Mouse (Mus musculus): ENCODE data around the gene Rfwd3.
"Not testable (repeated sequence)": the region's sequence is repeated elsewhere in the genome, so short reads cannot be mapped to it uniquely, and the experiment has no call there.

The Rfwd3 gene

DNA sequence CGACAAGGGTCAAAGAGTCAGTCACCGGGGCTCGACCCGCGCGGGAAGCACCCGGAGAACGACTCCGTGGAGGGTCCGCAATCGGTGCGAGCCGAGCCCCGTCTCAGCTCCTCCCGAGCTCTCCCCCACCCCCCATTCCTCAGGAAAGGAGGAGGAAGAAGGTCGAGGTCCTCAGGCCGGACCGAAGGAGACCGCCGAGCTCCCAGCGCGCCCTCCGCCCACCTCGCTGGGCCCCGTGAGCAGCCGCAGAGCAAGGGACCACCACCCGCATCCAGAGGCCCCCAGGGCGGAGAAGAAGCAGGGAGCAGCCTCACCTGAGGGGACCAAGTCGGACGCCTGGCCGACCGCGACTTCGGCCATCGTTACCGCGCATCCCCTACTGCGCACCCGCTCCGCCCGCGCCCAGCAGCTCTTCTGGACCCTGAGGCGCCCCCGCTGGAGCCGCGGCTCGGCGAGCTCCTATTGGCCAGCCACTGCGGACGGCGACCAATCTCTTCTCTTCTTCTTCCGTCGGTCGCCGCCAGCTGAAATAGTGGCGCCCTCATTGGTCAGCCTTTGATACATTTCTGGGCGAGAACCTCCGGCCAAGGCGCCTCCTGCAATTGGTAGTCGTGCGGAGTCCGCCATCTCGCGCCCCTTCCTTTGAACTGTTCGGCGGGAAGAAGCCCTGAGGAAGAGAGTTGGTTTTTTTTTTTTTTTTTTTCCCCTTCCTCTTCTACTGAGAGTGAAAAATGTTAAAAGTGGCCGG lies at the start of gene Rfwd3:
TSS of gene Rfwd3 (minus strand) at position 402 of the 748 bp plus-strand sequence.
- peak; percentile 98 for DNase-seq (ENCODE audit: low read depth, low spot score)

GRCm38 (mm10) chr8:111343225-111343624 lies 43.2 kb upstream of the Rfwd3 start:
- peak; percentile 62 for DNase-seq (ENCODE audit: low read depth, low spot score)

GRCm38 (mm10) chr8:111340186-111340585 lies 40.2 kb upstream of the Rfwd3 start:
- DNase-seq (ENCODE audit: low read depth, low spot score) = no peak

- DNase-seq (ENCODE audit: low read depth, low spot score) = no peak
Observed at GRCm38 (mm10) chr8:111338370-111339208, 38.6 kb upstream of the Rfwd3 start.

DNA sequence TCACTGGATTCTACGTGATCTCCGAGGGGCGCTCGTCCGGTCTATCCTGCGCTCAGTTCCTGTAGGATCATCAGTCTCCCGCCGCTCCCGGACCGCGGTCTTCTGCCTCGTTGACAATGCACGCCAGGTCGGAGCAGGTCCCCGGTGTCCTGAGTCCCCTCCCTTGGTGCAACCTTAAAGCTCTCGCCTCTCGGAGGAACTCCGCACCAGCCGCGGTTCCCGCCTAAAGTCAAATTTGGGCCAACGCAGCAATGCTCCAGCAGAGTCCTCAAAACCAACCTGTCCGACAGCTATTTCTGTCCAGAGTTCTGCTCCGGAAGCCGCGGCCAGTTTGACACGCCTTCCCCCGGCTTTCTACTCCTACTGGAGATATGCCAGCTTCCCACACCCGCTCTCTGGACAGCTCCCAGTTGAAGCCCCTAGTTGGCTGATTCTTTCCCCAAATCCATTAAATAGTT lies 37.9 kb upstream of the Rfwd3 start, which contains the start of gene Mlkl:
TSS of gene Mlkl (minus strand) at position 288 of the 458 bp plus-strand sequence.
- DNase-seq (ENCODE audit: low read depth, low spot score) = no peak

DNA sequence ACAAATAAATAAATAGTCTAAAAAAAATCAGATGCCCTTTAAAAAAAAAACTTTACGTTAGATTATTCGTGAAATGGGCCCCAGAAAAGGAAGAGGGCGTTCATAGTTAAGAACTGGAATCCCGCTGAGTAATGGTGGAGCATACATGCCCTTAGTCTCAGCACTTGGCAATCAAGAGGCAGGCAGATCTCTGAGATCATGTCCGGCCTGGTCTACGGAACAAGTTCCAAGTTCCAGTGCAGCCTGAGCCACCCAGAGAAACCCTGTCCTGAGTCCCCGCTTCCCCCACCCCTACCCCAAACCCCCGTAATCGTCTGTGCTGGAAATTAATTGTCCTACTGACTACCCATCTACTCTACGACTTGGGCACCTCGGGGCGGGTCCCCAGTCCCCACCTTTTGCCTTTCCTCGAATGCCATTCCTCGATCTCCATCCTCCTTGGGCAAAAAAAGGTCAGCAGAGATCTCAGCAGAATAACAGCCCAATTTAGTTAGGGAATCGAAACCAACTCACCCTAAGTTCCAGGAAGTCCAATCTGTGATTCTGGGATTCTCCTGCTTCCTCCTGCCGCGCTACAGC lies 37.4 kb upstream of the Rfwd3 start:
- DNase-seq (ENCODE audit: low read depth, low spot score) = no peak

DNA sequence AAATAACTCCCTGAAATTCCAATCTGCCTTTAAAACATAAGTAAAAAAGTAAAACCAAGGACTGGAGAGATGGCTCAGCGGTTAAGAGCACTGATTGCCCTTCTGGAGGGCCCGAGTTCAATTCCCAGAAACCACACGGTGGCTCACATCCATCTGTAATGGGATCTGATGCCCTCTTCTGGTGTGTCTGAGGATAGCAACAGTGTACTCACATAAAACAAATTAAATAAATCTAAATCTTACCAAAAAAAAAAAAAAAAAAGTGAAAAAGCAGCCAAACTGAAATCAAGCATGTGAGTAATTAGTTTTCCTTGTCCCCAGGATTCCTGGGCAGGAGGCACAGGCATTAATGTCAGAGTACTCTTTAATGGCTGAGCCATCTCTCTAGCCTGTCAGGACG lies 36.7 kb upstream of the Rfwd3 start:
- DNase-seq (ENCODE audit: low read depth, low spot score) = no peak

- no peak for DNase-seq (ENCODE audit: low read depth, low spot score)
Observed at GRCm38 (mm10) chr8:111325222-111325790, 25.3 kb upstream of the Rfwd3 start.

DNA sequence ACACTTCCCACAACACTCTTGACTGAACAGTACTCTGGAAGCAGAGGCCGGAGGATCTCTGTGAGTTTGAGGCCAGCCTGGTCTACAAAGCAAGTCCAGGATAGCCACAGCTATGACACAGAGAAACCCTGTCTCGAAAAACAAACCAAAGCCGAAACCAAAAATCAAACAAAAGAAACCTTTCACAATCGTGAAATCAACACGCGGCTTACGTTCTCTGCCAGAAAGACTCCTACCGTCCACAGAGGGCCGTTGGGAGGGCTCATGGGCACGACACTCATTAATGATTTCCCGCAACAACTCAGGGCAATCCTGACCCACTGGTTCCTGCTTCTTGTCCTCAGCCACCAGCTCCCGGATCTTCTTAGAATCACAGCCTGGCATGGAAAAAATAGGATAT lies 14.7 kb upstream of the Rfwd3 start:
- DNase-seq (ENCODE audit: low read depth, low spot score) = no peak

- DNase-seq (ENCODE audit: low read depth, low spot score) = not testable (repeated sequence)
Observed at GRCm38 (mm10) chr8:111313961-111314360, 13.9 kb upstream of the Rfwd3 start.

DNA sequence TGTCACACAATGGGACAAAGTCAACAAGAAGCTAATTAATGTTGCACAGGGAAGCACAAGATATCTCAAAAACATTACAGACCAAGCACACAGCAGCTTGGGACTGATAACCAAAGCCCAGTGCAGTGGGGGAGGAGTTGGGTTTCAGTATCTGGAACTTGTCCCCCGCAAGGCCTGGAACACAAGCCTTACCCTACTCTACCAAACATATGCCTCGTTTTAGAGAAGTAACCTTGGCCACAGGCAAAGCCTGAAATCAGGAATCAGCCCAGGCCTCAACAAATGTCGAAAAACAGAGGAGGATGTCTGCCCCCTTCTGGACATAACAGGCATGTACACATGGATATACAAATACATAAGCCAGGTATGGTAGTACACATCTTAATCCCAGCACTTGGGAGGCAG lies 12.7 kb upstream of the Rfwd3 start:
- no peak for DNase-seq (ENCODE audit: low read depth, low spot score)

- DNase-seq (ENCODE audit: low read depth, low spot score) = not testable (repeated sequence)
Observed at GRCm38 (mm10) chr8:111310006-111310405, 10.0 kb upstream of the Rfwd3 start.

GRCm38 (mm10) chr8:111305031-111305730 lies 5.2 kb upstream of the Rfwd3 start:
- DNase-seq (ENCODE audit: low read depth, low spot score) = no peak

DNA sequence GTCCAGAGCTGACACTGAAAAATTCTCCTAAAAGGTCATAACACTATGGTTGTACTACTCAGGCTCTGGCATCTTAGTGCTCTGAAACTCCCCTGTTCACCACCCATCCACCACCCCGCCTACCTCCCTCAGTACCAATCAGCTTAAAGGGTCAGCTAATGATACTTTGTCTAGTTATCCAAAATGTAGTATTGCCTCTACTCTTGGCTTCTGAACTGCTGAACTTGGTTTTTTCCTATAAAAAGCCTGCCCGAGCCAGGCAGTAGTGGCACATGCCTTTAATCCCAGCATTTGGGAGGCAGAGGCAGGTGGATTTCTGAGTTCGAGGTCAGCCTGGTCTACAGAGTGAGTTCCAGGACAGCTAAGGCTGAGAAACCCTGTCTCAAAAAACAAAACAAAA lies 4.3 kb upstream of the Rfwd3 start:
- no peak for DNase-seq (ENCODE audit: low read depth, low spot score)

DNA sequence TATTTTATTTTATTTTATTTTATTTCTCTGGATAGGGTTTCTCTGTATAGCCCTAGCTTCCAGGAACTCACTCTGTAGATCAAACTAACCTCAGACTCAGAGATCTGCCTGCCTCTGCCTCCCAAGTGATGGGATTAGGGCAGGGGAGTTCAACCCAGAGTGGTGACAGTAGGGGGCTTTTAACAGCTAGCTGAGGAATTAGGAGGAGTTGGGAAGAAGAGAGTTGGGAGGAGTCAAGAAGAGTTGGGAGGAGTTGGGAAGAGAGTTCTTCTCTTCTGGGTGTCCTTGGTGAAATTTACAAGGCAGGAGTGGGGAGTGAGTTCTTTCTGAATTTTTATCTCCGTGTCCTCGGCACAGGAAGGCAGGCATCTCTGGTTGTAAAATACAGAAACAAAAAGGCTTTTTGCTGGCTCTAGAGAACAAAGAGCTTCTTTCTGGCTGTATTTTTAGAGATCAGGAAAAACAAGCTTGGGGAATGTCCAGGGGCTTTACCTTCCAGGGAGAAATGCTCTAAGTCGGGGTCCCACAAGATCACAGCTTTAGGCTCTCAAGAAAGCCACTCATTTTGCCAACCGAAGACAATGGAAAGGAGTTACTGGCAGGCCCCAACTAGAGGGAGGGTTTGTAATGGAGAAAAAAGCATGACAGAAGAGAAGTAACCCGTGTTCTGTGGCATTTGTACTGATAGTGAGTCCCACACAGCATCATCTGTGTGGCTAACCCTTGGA lies 3.2 kb upstream of the Rfwd3 start:
- not testable (repeated sequence) for DNase-seq (ENCODE audit: low read depth, low spot score)

DNA sequence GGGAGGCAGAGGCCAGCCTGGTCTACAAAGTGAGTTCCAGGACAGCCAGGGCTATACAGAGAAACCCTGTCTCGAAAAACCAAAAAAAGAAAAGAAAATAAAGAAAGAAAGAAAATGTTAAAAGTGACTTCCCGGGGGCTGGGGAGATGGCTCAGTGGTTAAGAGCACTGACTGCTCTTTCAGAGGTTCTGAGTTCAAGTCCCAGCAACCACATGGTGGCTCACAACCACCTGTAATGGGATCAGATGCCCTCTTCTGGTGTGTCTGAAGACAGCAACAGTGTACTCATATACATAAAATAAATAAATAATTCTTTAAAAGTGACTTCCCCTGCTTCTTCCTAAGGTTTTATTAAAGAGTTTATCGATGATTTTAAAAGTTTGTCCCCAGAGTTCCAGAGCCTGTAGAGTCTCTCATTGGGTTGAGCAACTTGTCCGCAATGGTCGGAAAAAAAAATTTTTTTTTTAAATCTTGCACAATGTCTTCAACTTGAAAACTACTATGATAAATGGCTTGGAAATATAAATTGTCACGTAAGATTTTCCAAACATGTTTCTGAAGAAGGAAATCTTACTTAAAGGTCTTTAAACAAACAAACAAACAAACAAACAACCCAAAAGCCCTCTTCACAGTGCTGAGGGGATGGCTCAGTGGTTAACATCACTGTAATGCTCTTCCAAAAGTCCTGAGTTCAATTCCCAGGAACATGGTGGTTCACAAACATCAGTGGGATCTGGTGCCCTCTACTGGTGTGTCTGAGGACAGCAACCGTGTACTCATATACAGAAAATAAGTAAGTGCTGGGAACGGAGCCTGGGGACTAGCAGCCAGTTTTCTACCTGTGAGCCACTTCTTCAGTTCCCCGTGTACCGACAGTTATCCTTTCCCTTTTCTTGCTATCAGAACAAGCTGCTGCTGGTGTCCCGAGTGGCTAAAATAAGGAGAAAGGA lies 850 bp upstream of the Rfwd3 start:
- no peak for DNase-seq (ENCODE audit: low read depth, low spot score)

DNA sequence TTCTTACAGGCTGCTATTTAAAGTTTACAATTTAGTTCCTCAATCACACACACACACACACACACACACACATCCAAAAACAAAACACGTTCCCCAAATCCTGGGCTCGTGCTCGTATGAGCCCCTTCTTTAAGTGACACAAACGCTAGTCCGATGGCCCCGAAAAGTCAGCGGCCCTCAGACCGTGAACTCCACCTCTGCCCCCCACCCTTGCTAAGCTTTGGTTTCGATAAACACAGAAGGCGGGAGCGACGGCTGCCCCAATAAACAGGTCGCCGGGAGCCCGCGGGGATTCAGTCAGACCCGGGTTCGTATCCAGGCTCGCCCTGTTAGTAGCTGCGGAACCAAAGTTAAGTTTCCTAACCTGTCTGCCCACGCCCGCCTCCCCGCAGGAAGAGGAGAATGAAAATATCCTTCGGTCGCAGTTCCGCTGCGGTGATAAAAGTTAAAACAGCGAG lies 630 bp downstream of the Rfwd3 start:
- DNase-seq (ENCODE audit: low read depth, low spot score) = no peak

DNA sequence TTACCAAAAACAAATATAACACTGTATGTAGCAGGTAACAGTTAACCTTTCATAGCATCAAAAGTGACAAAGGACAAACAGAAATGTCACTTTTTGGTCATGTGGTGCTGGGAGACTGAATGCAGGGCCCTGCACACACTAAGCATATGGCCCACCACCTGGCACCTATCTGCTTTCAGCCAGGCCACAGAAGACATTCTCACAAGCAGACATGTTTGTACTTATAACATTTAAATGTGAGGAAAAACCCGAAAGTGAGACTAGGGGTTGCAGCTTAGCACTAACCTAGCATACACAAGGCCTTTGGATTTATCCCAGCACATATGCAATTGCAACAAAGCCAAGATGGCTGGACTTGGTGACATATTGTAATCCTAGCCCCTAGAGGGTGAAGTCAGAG lies 2.0 kb downstream of the Rfwd3 start:
- DNase-seq (ENCODE audit: low read depth, low spot score) = no peak

GRCm38 (mm10) chr8:111291733-111292132 lies 8.3 kb downstream of the Rfwd3 start:
- no peak for DNase-seq (ENCODE audit: low read depth, low spot score)

Data from telencephalon, adult 2 months (tissue).